Mouse (Mus musculus): Measurements from ENCODE around the gene Slc7a7. TPM values are rescaled to one million over a fixed set of nuclear protein-coding genes. Genes with fewer than 3 reads are reported as not detected.
A peak's percentile ranks its signal among the peaks of the same experiment; 100 is the strongest.

Slc7a7 gene
- total RNA-seq, 2 experiments from 2014 or later, result 1.7 to 2.8 TPM

GRCm38 (mm10) chr14:54416229-54416775 is 1.3 kb downstream of the Slc7a7 start:
- intact Hi-C loops (cut with DNase I), result no loop called here
- DNase-seq (ENCODE audit: low spot score in 2 of 2), result no peak

GRCm38 (mm10) chr14:54415241-54416020 is 2.1 kb downstream of the Slc7a7 start:
- no peak for DNase-seq (ENCODE audit: low spot score in 2 of 2)
- intact Hi-C loops (cut with DNase I), result no loop called here

DNA sequence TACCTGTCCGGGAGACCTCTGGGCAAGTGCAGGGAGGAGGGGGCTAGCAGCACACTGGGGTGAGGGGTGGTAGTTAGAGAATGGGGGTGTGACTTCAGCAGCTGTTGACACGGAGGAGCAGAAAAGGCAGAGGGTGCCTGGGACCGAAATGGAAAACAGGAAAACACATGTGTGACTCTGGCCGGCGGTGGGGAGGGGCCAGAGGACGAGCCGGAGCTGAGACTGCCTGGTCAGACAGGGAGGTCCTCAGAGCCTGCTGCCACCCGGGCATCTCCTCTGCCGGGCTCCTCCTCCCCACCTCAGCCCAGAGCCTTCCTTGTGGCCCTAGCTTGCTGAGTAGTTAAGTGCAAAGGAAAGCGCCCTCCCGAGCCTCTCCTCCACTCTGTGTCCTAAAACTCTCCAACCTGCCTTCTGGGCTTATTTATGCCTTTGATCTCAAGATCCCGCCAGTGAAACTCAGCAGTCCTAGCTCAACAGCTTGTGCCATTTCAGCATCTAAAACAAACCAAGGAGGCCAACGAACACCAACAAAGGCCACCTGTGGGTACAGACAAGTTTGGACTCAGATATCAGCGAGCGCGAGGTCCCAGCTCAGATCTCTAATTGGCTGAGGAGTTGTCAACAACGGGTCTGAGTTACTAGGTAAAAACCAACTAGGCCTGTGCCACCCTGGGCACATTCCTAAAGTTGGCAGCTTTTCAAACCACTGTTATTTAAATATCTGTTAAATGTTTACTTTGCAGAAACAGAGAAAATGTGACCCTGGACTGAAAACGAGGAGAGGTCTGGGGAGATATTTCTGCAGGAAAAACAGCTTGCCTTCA is 3.5 kb downstream of the Slc7a7 start:
- no peak for DNase-seq (ENCODE audit: low spot score in 2 of 2)
- intact Hi-C loops (cut with DNase I), result loop anchor here (2.0 to 5.0 kb wide), 3 partner anchors 37 to 177 kb away; partner anchors contain the start of genes Abhd4 and Dad1

GRCm38 (mm10) chr14:54412629-54413170 is 4.9 kb downstream of the Slc7a7 start:
- DNase-seq (ENCODE audit: low spot score in 2 of 2), result peak; percentile 45 to 62
- intact Hi-C loops (cut with DNase I), result loop anchor here (2.0 to 5.0 kb wide), 3 partner anchors 36 to 175 kb away; partner anchors contain the start of genes Abhd4 and Dad1

GRCm38 (mm10) chr14:54412000-54412576 is 5.5 kb downstream of the Slc7a7 start:
- intact Hi-C loops (cut with DNase I), result loop anchor here (2.0 to 5.0 kb wide), 3 partner anchors 35 to 175 kb away; partner anchors contain the start of genes Abhd4 and Dad1
- no peak for DNase-seq (ENCODE audit: low spot score in 2 of 2)

DNA sequence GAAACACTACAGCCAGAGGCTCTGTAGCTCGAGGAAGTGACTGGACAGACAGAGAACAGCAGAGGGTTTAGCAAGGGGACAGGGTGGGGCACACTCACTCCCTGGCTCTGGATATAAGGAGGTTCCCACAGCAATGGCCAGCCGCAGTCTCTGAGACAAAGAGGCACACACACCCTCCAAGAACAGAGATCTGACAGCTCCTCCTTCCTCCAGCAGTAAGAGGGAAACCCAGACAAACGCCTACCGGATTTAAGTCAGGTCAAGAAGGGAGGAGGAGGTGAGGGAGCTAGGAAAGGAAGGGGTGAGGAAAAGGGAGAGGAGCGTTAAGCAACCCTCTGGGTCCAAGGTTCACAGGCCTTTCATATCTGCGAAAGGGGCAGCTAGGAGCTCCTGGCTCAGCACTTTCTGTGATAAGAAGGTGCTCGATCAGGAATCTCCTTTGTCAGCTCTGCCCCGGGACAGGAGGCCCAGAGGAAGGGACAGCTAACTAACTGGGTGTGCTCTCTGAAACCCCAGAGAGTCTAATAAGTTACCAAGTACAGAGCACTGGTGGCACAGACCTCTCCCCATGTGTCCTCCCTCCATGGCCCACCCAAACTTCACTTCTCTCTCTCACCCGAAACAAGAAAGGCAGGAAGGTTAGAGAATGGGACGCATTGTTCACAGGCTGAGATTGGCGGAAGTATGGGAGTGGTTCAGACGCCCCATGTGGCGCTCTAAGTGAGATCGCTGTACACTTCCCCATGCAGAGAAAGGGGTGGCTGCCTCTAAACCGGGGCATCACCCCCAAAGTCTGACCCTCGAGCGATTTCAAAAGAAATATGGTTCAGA is 7.4 kb downstream of the Slc7a7 start:
- no peak for DNase-seq (ENCODE audit: low spot score in 2 of 2)

DNA sequence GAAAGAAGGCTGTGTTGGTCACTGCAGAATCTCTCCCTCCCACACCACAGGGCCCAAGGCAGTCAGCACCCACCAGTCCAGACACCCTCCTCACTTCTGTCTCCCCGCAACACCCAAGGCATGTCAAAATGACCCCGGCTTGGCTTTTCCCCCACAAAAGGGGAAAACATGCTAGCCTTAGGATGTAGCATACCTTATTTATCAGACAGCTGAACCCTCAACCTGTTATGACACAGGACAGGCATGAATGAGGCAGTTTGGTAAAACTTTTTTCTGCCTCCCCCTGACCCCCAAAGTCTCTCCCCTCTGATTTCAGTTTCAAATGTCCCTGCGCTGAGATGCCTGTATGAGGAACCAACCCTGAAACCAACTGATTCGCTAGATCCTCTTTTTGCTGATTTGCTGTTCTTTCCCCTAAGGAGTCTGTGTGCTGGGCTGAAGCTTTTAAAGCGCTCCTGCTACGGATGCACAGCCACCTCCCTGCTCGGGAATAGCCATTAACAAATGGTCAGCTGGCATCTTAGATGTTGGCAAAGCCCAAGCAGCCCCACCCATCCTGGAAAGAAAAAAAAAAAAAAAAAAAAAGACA is 8.4 kb downstream of the Slc7a7 start:
- intact Hi-C loops (cut with DNase I), result no loop called here
- no peak for DNase-seq (ENCODE audit: low spot score in 2 of 2)

More for the DNA sequence above, 7.4 kb downstream of the Slc7a7 start:
- intact Hi-C loops (cut with DNase I), result loop anchor here (5.0 kb wide), 2 partner anchors 158 to 173 kb away; partner anchors contain the start of genes Abhd4 and Dad1

- no peak for DNase-seq (ENCODE audit: low spot score in 2 of 2)
- intact Hi-C loops (cut with DNase I), result no loop called here
Measured at GRCm38 (mm10) chr14:54408336-54409056, 9.1 kb downstream of the Slc7a7 start.

DNA sequence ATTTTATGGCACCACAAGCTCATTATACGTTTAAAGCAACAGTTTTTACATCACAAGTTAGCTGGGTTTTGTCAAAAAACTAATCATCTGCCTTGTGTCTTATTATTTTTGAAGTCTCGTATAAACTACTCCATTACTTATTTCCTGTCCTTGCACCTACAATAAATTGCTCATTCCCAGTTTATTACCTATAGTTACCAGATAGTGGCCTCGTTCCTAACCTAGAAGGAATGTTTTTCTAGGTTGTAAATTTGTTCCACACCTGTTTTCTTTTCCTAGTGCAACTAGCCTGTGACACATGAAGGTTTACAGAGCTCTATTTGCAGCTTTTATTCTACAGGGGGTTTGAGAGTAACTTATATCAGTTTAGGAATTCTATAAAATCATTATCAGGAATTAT is 15.9 kb downstream of the Slc7a7 start:
- no peak for DNase-seq (ENCODE audit: low spot score in 2 of 2)
- intact Hi-C loops (cut with DNase I), result no loop called here

DNA sequence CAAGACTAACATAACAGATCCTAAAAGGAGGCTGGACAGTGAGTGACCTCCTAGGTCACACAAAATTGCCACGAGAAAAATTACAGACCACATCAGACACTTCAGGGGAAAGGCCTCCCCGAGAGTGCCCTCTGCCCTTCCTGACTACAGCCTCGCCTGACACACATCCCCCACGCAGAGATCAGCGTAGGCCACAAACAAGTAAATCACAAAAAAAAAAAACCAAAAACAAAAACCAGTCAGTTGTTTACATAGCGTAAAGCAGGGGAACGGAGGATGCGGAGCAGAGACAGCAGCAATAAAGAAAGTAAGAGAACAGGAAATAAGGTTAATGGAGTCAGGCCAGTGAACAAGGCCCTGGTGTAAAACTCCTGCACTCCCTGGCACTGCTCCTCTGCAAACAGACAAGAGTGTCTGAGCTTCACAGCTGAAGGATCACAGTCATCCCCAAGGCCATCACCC is 18.6 kb downstream of the Slc7a7 start:
- no peak for DNase-seq (ENCODE audit: low spot score in 2 of 2)
- intact Hi-C loops (cut with DNase I), result no loop called here

DNA sequence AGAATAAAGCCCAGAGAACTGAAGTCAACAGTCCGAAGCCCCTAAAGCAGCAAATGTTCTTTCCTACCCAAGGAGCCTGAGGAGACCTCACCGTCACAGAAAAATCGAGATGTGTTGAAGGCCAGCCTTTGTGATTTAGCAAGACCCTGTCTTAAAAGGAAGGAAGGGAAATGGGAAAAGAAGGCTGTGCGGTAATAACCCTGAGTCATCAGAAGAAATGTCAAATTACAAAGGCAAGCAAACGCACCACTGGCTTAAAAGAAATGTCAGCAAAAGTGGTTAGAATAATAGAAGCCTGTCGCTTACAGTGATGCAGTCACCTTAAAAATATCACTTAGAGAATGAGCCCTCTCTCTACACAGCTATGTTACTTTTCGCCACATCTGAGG is 19.1 kb downstream of the Slc7a7 start:
- no peak for DNase-seq (ENCODE audit: low spot score in 2 of 2)
- intact Hi-C loops (cut with DNase I), result no loop called here

- intact Hi-C loops (cut with DNase I), result no loop called here
- peak in 1 of 2 experiments; percentile 15 for DNase-seq (ENCODE audit: low spot score in 2 of 2)
Measured at GRCm38 (mm10) chr14:54397872-54398527, 19.6 kb downstream of the Slc7a7 start.

DNA sequence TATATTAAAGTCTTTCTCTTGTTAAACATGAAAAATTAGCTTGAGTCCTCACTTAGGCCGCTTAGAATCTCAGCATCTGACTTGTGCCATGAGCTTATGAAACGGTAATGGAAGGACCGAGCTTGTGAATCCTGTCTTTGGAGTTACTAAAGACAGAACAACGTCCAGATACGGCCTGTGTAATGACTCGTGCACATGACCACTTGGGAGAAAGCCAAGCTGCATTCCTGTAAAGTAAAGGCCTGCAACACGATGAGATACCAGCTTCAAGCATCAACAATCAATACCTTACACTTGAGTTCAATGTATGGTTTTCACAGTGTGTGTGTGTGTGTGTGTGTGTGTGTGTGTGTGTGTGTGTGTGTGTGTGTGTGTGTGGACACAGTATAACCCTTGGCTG is 20.9 kb downstream of the Slc7a7 start:
- intact Hi-C loops (cut with DNase I), result no loop called here
- DNase-seq (ENCODE audit: low spot score in 2 of 2), result no peak

DNA sequence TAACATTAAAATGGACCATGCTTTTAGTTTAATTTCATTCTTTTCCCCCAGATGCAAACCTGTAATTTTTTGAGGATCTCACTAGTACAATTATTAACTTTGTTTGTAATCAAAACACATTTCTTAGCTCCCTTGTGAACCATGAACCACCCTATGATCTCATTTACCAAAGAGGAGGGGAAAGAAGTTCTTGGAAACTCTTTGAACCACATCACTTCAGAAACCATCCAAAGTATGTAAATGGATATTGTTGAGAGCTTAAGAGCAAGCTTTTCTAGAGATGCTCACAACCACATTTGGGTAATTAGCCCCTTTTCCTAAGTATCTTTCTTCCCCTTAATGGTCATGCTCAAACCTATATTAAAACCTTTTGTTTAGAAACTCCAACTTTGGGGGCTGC is 23.3 kb downstream of the Slc7a7 start:
- no peak for DNase-seq (ENCODE audit: low spot score in 2 of 2)
- intact Hi-C loops (cut with DNase I), result no loop called here

- no peak for DNase-seq (ENCODE audit: low spot score in 2 of 2)
- intact Hi-C loops (cut with DNase I), result no loop called here
Measured at GRCm38 (mm10) chr14:54393794-54394193, 23.8 kb downstream of the Slc7a7 start.

DNA sequence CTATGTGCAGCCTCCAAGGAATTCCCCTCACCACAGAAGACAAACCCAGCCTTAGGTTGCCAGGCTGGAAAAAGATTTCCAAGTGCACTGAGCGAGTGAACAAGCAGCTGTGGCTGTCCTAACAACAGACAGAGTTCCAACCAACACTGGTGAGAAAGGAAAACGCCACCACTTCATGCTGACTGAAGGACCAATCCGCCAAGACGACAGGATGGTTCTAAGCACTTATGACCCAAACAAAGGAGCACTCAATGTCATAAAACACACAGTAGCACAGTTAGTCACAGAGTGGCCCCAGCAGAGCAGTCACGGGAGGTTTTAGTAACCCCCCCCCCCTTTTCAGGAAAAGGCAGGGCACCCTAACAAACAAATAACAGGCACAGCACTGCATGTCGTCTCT is 26.7 kb downstream of the Slc7a7 start:
- intact Hi-C loops (cut with DNase I), result no loop called here
- no peak for DNase-seq (ENCODE audit: low spot score in 2 of 2)

DNA sequence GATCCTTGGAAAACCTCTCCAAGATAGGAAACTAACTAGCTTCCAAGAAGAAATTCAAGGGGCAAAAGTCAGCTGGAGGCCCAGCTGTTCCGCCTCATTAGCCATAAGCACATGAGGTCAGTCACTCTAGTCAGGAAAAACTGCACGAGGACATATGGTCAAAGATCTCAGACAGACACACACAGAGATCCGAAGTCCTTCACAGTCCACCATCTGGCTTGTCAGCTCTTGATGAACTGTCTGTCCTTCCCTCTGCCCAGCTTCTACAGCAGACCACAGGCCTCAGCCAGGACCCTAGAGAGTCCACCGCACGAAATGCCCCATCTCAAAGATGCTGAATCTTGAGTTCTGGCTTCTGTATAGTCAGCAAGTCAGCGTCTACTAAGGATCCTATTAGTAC is 30.0 kb downstream of the Slc7a7 start:
- DNase-seq (ENCODE audit: low spot score in 2 of 2), result no peak
- intact Hi-C loops (cut with DNase I), result no loop called here

All from left cerebral cortex, postnatal 25 days (tissue).